Mouse (Mus musculus) monocyte, adult 2 months (primary cell): Measurements from ENCODE around the gene Nus1.

Experiments
- DNase-seq, 2 experiments: peaks; one replicate each; pipeline ENCODE4 v3.0.0; 2022; ENCODE audit warnings: low spot score in 2 of 2, low read depth in 1 of 2

The Nus1 gene

GRCm38 (mm10) chr10:52416458-52416857, 889 bp upstream of the Nus1 start:
- DNase-seq, result no peak

GRCm38 (mm10) chr10:52417998-52418860, 882 bp downstream of the Nus1 start:
- DNase-seq, result peak in 1 of 2 experiments; percentile 3

GRCm38 (mm10) chr10:52418931-52419330, 1.6 kb downstream of the Nus1 start:
- DNase-seq, result no peak

GRCm38 (mm10) chr10:52419402-52419801, 2.1 kb downstream of the Nus1 start:
- no peak for DNase-seq

GRCm38 (mm10) chr10:52420526-52420925, 3.2 kb downstream of the Nus1 start:
- DNase-seq, result no peak

GRCm38 (mm10) chr10:52421716-52422115, 4.4 kb downstream of the Nus1 start:
- DNase-seq, result no peak

GRCm38 (mm10) chr10:52423097-52423496, 5.8 kb downstream of the Nus1 start:
- DNase-seq, result no peak

GRCm38 (mm10) chr10:52426314-52426980, 9.1 kb downstream of the Nus1 start:
- no peak for DNase-seq

GRCm38 (mm10) chr10:52427634-52428415, 10.5 kb downstream of the Nus1 start:
- DNase-seq, result no peak

GRCm38 (mm10) chr10:52430953-52431352, 13.6 kb downstream of the Nus1 start:
- DNase-seq, result no peak

GRCm38 (mm10) chr10:52434836-52435235, 17.5 kb downstream of the Nus1 start:
- no peak for DNase-seq

- no peak for DNase-seq
Measured at GRCm38 (mm10) chr10:52460614-52461013, 43.3 kb downstream of the Nus1 start.

- no peak for DNase-seq
Measured at GRCm38 (mm10) chr10:52463941-52464739, 46.8 kb downstream of the Nus1 start.

- DNase-seq, result no peak
Measured at GRCm38 (mm10) chr10:52471520-52471919, 54.2 kb downstream of the Nus1 start.
